Mouse (Mus musculus): ENCODE data around the gene Mras.

Gene Mras

GRCm38 (mm10) chr9:99441647-99442433 lies 4.7 kb upstream of the Mras start:
- no peak for DNase-seq (ENCODE audit: extremely low read depth, low read depth)

GRCm38 (mm10) chr9:99440941-99441340 lies 3.8 kb upstream of the Mras start:
- no peak for DNase-seq (ENCODE audit: extremely low read depth, low read depth)

GRCm38 (mm10) chr9:99439064-99439463 lies 1.9 kb upstream of the Mras start:
- DNase-seq (ENCODE audit: extremely low read depth, low read depth) = no peak

GRCm38 (mm10) chr9:99437781-99438565 lies 792 bp upstream of the Mras start:
- no peak for DNase-seq (ENCODE audit: extremely low read depth, low read depth)

- no peak for DNase-seq (ENCODE audit: extremely low read depth, low read depth)
Measured at GRCm38 (mm10) chr9:99436182-99437030, 775 bp downstream of the Mras start.

GRCm38 (mm10) chr9:99435619-99436181 lies 1.5 kb downstream of the Mras start:
- no peak for DNase-seq (ENCODE audit: extremely low read depth, low read depth)

GRCm38 (mm10) chr9:99434892-99435618 lies 2.1 kb downstream of the Mras start:
- no peak for DNase-seq (ENCODE audit: extremely low read depth, low read depth)

- no peak for DNase-seq (ENCODE audit: extremely low read depth, low read depth)
Measured at GRCm38 (mm10) chr9:99432478-99432877, 4.7 kb downstream of the Mras start.

- no peak for DNase-seq (ENCODE audit: extremely low read depth, low read depth)
Measured at GRCm38 (mm10) chr9:99431963-99432362, 5.2 kb downstream of the Mras start.

GRCm38 (mm10) chr9:99431346-99431745 lies 5.8 kb downstream of the Mras start:
- DNase-seq (ENCODE audit: extremely low read depth, low read depth) = no peak

GRCm38 (mm10) chr9:99430806-99431205 lies 6.4 kb downstream of the Mras start:
- no peak for DNase-seq (ENCODE audit: extremely low read depth, low read depth)

- DNase-seq (ENCODE audit: extremely low read depth, low read depth) = no peak
Measured at GRCm38 (mm10) chr9:99429845-99430244, 7.3 kb downstream of the Mras start.

GRCm38 (mm10) chr9:99428601-99429331 lies 8.4 kb downstream of the Mras start:
- DNase-seq (ENCODE audit: extremely low read depth, low read depth) = no peak

GRCm38 (mm10) chr9:99425262-99425661 lies 11.9 kb downstream of the Mras start:
- DNase-seq (ENCODE audit: extremely low read depth, low read depth) = no peak

- DNase-seq (ENCODE audit: extremely low read depth, low read depth) = no peak
Measured at GRCm38 (mm10) chr9:99424574-99424863, 12.7 kb downstream of the Mras start.

GRCm38 (mm10) chr9:99423692-99424573 lies 13.2 kb downstream of the Mras start:
- DNase-seq (ENCODE audit: extremely low read depth, low read depth) = no peak

- DNase-seq (ENCODE audit: extremely low read depth, low read depth) = no peak
Measured at GRCm38 (mm10) chr9:99421914-99422313, 15.3 kb downstream of the Mras start.

- no peak for DNase-seq (ENCODE audit: extremely low read depth, low read depth)
Measured at GRCm38 (mm10) chr9:99419951-99420701, 17.1 kb downstream of the Mras start.

- DNase-seq (ENCODE audit: extremely low read depth, low read depth) = no peak
Measured at GRCm38 (mm10) chr9:99418377-99418776, 18.8 kb downstream of the Mras start.
